Mouse (Mus musculus): ENCODE measurements around the gene Crybb3. TPM values are rescaled to one million over a fixed set of nuclear protein-coding genes. Genes with fewer than 3 reads are reported as not detected.

Crybb3 gene
- polyA plus RNA-seq, 1 experiment from 2014 or later = 0.77 TPM

GRCm38 (mm10) chr5:113054308-113054707 lies 27.1 kb downstream of the Crybb3 start:
- Histone ChIP-seq H3K4me1 (ENCODE audit: control insufficient read depth, insufficient read depth, low read length) (no peaks in the 10 kb centered on the region), H3K36me3 (ENCODE audit: control insufficient read depth, insufficient read depth, low read length) (no peaks in the 10 kb centered on the region), H3K4me2 (no peak overlapping the region), H3K9ac (ENCODE audit: low read depth, low read length) (no peak overlapping the region), H3K27ac (ENCODE audit: low read depth, low read length) (no peak overlapping the region), H3K27me3 (ENCODE audit: control insufficient read depth, insufficient read depth, low read length) (peaks cover 6% of the 10 kb centered on the region; the same call in 1 of the 2 replicates), H3K4me3 (ENCODE audit: low read depth, low read length) (no peak overlapping the region), H3K9me3 (replicated peaks; ENCODE audit: control insufficient read depth, low read length) (no peaks in the 10 kb centered on the region)
- ATAC-seq (replicated peaks; ENCODE audit: insufficient number of reproducible peaks, low FRiP score, low TSS enrichment) = no peak
- 4% methylated on average over 16 of the region's 16 CpGs for WGBS (ENCODE audit: insufficient replicate concordance)

- H3K27ac ChIP-seq (ENCODE audit: low read depth, low read length) = no peak overlapping the region
- no peak for ATAC-seq (replicated peaks; ENCODE audit: insufficient number of reproducible peaks, low FRiP score, low TSS enrichment)
- H3K36me3 ChIP-seq (ENCODE audit: control insufficient read depth, insufficient read depth, low read length) = no peaks in the 10 kb centered on the region
- no peaks in the 10 kb centered on the region for H3K9me3 ChIP-seq (replicated peaks; ENCODE audit: control insufficient read depth, low read length)
- H3K4me1 ChIP-seq (ENCODE audit: control insufficient read depth, insufficient read depth, low read length) = no peaks in the 10 kb centered on the region
- H3K27me3 ChIP-seq (ENCODE audit: control insufficient read depth, insufficient read depth, low read length) = no peaks in the 10 kb centered on the region
- H3K9ac ChIP-seq (ENCODE audit: low read depth, low read length) = no peak overlapping the region
- no peak overlapping the region for H3K4me2 ChIP-seq
- 59% methylated on average over 7 of the region's 7 CpGs for WGBS (ENCODE audit: insufficient replicate concordance)
- H3K4me3 ChIP-seq (ENCODE audit: low read depth, low read length) = no peak overlapping the region
Measured at GRCm38 (mm10) chr5:113050581-113051185, 30.7 kb downstream of the Crybb3 start.

GRCm38 (mm10) chr5:113049876-113050275 lies 31.5 kb downstream of the Crybb3 start:
- Histone ChIP-seq H3K27ac (ENCODE audit: low read depth, low read length) (no peak overlapping the region), H3K27me3 (ENCODE audit: control insufficient read depth, insufficient read depth, low read length) (no peaks in the 10 kb centered on the region), H3K4me2 (no peak overlapping the region), H3K9me3 (replicated peaks; ENCODE audit: control insufficient read depth, low read length) (no peaks in the 10 kb centered on the region), H3K36me3 (ENCODE audit: control insufficient read depth, insufficient read depth, low read length) (no peaks in the 10 kb centered on the region), H3K4me3 (ENCODE audit: low read depth, low read length) (no peak overlapping the region), H3K4me1 (ENCODE audit: control insufficient read depth, insufficient read depth, low read length) (no peaks in the 10 kb centered on the region), H3K9ac (ENCODE audit: low read depth, low read length) (no peak overlapping the region)
- ATAC-seq (replicated peaks; ENCODE audit: insufficient number of reproducible peaks, low FRiP score, low TSS enrichment) = no peak

GRCm38 (mm10) chr5:113045511-113046273 lies 35.7 kb downstream of the Crybb3 start:
- Histone ChIP-seq H3K9me3 (replicated peaks; ENCODE audit: control insufficient read depth, low read length) (no peaks in the 10 kb centered on the region), H3K36me3 (ENCODE audit: control insufficient read depth, insufficient read depth, low read length) (no peaks in the 10 kb centered on the region), H3K27me3 (ENCODE audit: control insufficient read depth, insufficient read depth, low read length) (no peaks in the 10 kb centered on the region), H3K4me2 (no peak overlapping the region), H3K4me3 (ENCODE audit: low read depth, low read length) (no peak overlapping the region), H3K27ac (ENCODE audit: low read depth, low read length) (no peak overlapping the region), H3K9ac (ENCODE audit: low read depth, low read length) (no peak overlapping the region), H3K4me1 (ENCODE audit: control insufficient read depth, insufficient read depth, low read length) (peaks cover 7% of the 10 kb centered on the region)
- 88% methylated on average over 10 of the region's 10 CpGs for WGBS (ENCODE audit: insufficient replicate concordance)
- no peak for ATAC-seq (replicated peaks; ENCODE audit: insufficient number of reproducible peaks, low FRiP score, low TSS enrichment)

- Histone ChIP-seq H3K27me3 (ENCODE audit: control insufficient read depth, insufficient read depth, low read length) (no peaks in the 10 kb centered on the region), H3K4me2 (no peak overlapping the region), H3K36me3 (ENCODE audit: control insufficient read depth, insufficient read depth, low read length) (no peaks in the 10 kb centered on the region), H3K27ac (ENCODE audit: low read depth, low read length) (no peak overlapping the region), H3K4me1 (ENCODE audit: control insufficient read depth, insufficient read depth, low read length) (peaks cover 7% of the 10 kb centered on the region), H3K9me3 (replicated peaks; ENCODE audit: control insufficient read depth, low read length) (no peaks in the 10 kb centered on the region), H3K9ac (ENCODE audit: low read depth, low read length) (no peak overlapping the region), H3K4me3 (ENCODE audit: low read depth, low read length) (no peak overlapping the region)
- 85% methylated on average over 8 of the region's 8 CpGs for WGBS (ENCODE audit: insufficient replicate concordance)
- ATAC-seq (replicated peaks; ENCODE audit: insufficient number of reproducible peaks, low FRiP score, low TSS enrichment) = no peak
Measured at GRCm38 (mm10) chr5:113043531-113043930, 37.9 kb downstream of the Crybb3 start.

GRCm38 (mm10) chr5:113041567-113042071 lies 39.8 kb downstream of the Crybb3 start:
- Histone ChIP-seq H3K4me3 (ENCODE audit: low read depth, low read length) (no peak overlapping the region), H3K4me1 (ENCODE audit: control insufficient read depth, insufficient read depth, low read length) (peaks cover 7% of the 10 kb centered on the region), H3K9ac (ENCODE audit: low read depth, low read length) (no peak overlapping the region), H3K9me3 (replicated peaks; ENCODE audit: control insufficient read depth, low read length) (no peaks in the 10 kb centered on the region), H3K27ac (ENCODE audit: low read depth, low read length) (no peak overlapping the region), H3K27me3 (ENCODE audit: control insufficient read depth, insufficient read depth, low read length) (no peaks in the 10 kb centered on the region), H3K4me2 (no peak overlapping the region), H3K36me3 (ENCODE audit: control insufficient read depth, insufficient read depth, low read length) (no peaks in the 10 kb centered on the region)
- WGBS (ENCODE audit: insufficient replicate concordance) = 9% methylated on average over 5 of the region's 5 CpGs
- 0 out of 2 replicates have a peak, but pooled peaks have one; percentile 14 for ATAC-seq (replicated peaks; ENCODE audit: insufficient number of reproducible peaks, low FRiP score, low TSS enrichment)

- 21% methylated on average over 6 of the region's 6 CpGs for WGBS (ENCODE audit: insufficient replicate concordance)
- H3K36me3 ChIP-seq (ENCODE audit: control insufficient read depth, insufficient read depth, low read length) = no peaks in the 10 kb centered on the region
- H3K27me3 ChIP-seq (ENCODE audit: control insufficient read depth, insufficient read depth, low read length) = no peaks in the 10 kb centered on the region
- H3K4me2 ChIP-seq = no peak overlapping the region
- H3K4me1 ChIP-seq (ENCODE audit: control insufficient read depth, insufficient read depth, low read length) = peaks cover 7% of the 10 kb centered on the region
- no peaks in the 10 kb centered on the region for H3K9me3 ChIP-seq (replicated peaks; ENCODE audit: control insufficient read depth, low read length)
- no peak overlapping the region for H3K27ac ChIP-seq (ENCODE audit: low read depth, low read length)
- H3K9ac ChIP-seq (ENCODE audit: low read depth, low read length) = no peak overlapping the region
- H3K4me3 ChIP-seq (ENCODE audit: low read depth, low read length) = no peak overlapping the region
- ATAC-seq (replicated peaks; ENCODE audit: insufficient number of reproducible peaks, low FRiP score, low TSS enrichment) = 0 out of 2 replicates have a peak, but pooled peaks have one; percentile 35
Measured at GRCm38 (mm10) chr5:113040776-113041175, 40.6 kb downstream of the Crybb3 start.

DNA sequence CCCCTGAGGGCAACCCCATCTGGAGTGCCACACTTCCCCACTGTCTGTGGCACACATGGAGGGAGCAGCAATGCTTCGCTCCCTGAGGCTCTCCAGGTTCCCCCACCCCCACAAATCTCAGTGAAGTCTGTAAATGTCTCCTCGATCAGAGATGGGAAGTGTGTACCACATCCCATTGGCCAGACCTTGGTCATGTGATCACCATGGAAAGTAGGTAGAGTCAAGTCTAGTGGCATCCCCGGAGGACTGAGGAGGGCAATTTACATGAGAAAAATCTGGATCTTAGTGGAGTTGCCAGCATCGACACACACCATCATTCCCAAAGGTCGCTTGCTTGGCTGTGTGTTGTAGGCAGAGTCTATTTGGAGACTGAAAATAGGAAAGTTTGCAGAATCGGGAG lies 42.8 kb downstream of the Crybb3 start:
- H3K4me1 ChIP-seq (ENCODE audit: control insufficient read depth, insufficient read depth, low read length) = peaks cover 10% of the 10 kb centered on the region
- H3K4me3 ChIP-seq (ENCODE audit: low read depth, low read length) = no peak overlapping the region
- ATAC-seq (replicated peaks; ENCODE audit: insufficient number of reproducible peaks, low FRiP score, low TSS enrichment) = no peak
- no peaks in the 10 kb centered on the region for H3K36me3 ChIP-seq (ENCODE audit: control insufficient read depth, insufficient read depth, low read length)
- no peaks in the 10 kb centered on the region for H3K27me3 ChIP-seq (ENCODE audit: control insufficient read depth, insufficient read depth, low read length)
- no peaks in the 10 kb centered on the region for H3K9me3 ChIP-seq (replicated peaks; ENCODE audit: control insufficient read depth, low read length)
- 81% methylated on average over 6 of the region's 6 CpGs for WGBS (ENCODE audit: insufficient replicate concordance)
- no peak overlapping the region for H3K9ac ChIP-seq (ENCODE audit: low read depth, low read length)
- no peak overlapping the region for H3K27ac ChIP-seq (ENCODE audit: low read depth, low read length)
- no peak overlapping the region for H3K4me2 ChIP-seq
